Mouse (Mus musculus) hindbrain, embryonic 12.5 days (tissue): ENCODE data around the gene Arhgap20. TPM values are rescaled to one million over a fixed set of nuclear protein-coding genes. Genes with fewer than 3 reads are reported as not detected.

ENCODE experiments used
- ATAC-seq: fragments of 200-750 bp; cut with Nextera tagmentation; 2 replicates; pipeline ENCODE4 v1.8.0; 2017; ENCODE audit warnings: moderate TSS enrichment; ENCODE audit not compliant: low FRiP score
- H3K27ac ChIP-seq: fragments of 300-500 bp; sonication (generic); 2 replicates; pipeline ENCODE4 v1.5.1; 2016; ENCODE audit warnings: mild to moderate bottlenecking
- H3K27me3 ChIP-seq: fragments of 300-500 bp; sonication (generic); 2 replicates; pipeline ENCODE4 v1.6.1; 2016; ENCODE audit warnings: mild to moderate bottlenecking
- H3K36me3 ChIP-seq: fragments of 300-500 bp; sonication (generic); 2 replicates; pipeline ENCODE4 v1.6.1; 2016; ENCODE audit warnings: mild to moderate bottlenecking
- H3K4me1 ChIP-seq: fragments of 300-500 bp; sonication (generic); 2 replicates; pipeline ENCODE4 v1.6.1; 2016
- H3K4me2 ChIP-seq: fragments of 300-500 bp; sonication (generic); replicated peaks from 2 replicates; pipeline ENCODE4 v1.6.1; 2016; ENCODE audit warnings: mild to moderate bottlenecking
- H3K4me3 ChIP-seq: fragments of 300-500 bp; sonication (generic); 2 replicates; pipeline ENCODE4 v1.5.1; 2016; ENCODE audit warnings: mild to moderate bottlenecking
- H3K9ac ChIP-seq: fragments of 300-500 bp; sonication (generic); 2 replicates; pipeline ENCODE4 v1.6.1; 2016; ENCODE audit warnings: mild to moderate bottlenecking, moderate library complexity
- H3K9me3 ChIP-seq: fragments of 300-500 bp; sonication (generic); replicated peaks from 2 replicates; pipeline ENCODE4 v1.6.1; 2016; ENCODE audit warnings: mild to moderate bottlenecking
- WGBS: fragments of 180-500 bp; shearing (Covaris S2); methylation state at CpG from one replicate; pipeline ENCODE4 v1.1.7; 2016; 5-methylcytosine and 5-hydroxymethylcytosine counted together
- polyA plus RNA-seq: library from polyadenylated mRNA; unstranded; fragments of >200 nt; fragmentation: Nextera tagmentation; extraction: Ambion mirVana; gene quantifications from 2 replicates; pipeline ENCODE4 v1.2.1, GENCODE M21; 2016

The Arhgap20 gene
- polyA plus RNA-seq, 1 experiment from 2014 or later = 12.5 TPM

DNA sequence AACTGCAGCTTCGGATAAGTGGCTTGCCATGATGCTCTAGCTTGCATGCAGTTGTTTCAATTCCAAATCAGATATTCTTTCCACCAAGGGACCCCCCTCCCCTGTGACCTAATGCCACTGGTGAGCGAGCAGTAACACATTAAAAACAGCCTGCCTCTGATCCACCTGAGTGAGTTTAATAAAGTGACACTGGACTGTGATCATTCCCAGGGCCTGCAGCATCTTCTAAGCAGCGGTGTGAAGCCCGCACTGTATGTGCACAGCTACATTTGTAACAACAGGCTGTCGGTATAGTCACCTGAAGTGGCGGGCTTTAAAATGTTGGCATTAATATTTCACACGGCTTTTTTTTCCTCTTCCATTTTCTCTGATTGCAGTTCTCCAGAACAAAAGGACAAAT is 59.4 kb downstream of the Arhgap20 start:
- 87% methylated on average over 7 of the region's 7 CpGs for WGBS
- Histone ChIP-seq H3K4me1 (no peaks in the 10 kb centered on the region), H3K27ac (no peak overlapping the region), H3K4me2 (no peak overlapping the region), H3K36me3 (no peaks in the 10 kb centered on the region), H3K9ac (no peak overlapping the region), H3K27me3 (no peaks in the 10 kb centered on the region), H3K9me3 (no peaks in the 10 kb centered on the region), H3K4me3 (no peak overlapping the region)
- ATAC-seq = no peak

DNA sequence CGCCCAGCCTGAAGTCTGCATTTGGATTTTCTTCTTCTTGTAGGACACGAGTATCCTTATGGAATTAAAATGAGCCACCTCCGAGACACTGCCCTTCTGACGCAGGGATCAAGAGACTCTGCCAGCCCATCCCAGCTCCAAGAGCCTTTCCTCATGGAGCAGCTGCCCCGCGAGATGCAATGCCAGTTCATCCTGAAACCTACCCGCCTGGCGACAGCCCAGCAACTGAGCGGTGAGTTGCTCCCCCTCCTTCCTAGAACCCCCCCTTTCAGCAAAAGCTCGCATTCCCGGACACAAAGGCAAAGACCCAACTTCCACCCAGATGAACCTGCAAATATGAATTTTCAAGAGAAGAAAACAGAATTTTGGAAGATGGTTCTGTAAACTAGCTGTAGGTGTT is 66.5 kb downstream of the Arhgap20 start:
- H3K27ac ChIP-seq = no peak overlapping the region; the same call in 1 of the 2 replicates
- H3K27me3 ChIP-seq = no peaks in the 10 kb centered on the region
- no peaks in the 10 kb centered on the region for H3K4me1 ChIP-seq
- WGBS = 75% methylated on average over 11 of the region's 11 CpGs
- H3K9me3 ChIP-seq = no peaks in the 10 kb centered on the region
- no peak for ATAC-seq
- H3K4me3 ChIP-seq = no peak overlapping the region
- no peaks in the 10 kb centered on the region for H3K36me3 ChIP-seq
- H3K4me2 ChIP-seq = no peak overlapping the region
- no peak overlapping the region for H3K9ac ChIP-seq

DNA sequence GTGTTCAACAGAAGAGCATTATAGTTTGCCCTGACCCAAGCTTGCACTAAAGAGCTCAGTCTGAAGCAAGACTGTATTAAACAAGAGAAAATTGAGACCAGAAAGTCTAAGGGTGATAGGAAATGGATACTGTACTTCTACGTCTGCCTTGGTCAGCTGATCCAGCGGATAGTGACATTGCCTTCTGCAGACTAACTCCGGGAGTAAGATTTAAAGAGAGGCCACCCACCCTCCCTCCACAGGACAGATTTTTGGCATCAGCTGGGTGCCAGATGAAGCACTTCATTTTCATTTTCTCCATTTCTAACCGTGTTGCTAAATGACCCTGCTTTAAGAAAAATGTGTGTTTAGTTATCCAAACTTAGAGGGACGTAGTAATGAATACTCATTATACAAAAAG is 67.2 kb downstream of the Arhgap20 start:
- no peaks in the 10 kb centered on the region for H3K4me1 ChIP-seq
- WGBS = 72% methylated on average over 5 of the region's 5 CpGs
- ATAC-seq = no peak
- no peak overlapping the region for H3K4me3 ChIP-seq
- no peak overlapping the region for H3K9ac ChIP-seq
- no peaks in the 10 kb centered on the region for H3K36me3 ChIP-seq
- H3K27ac ChIP-seq = no peak overlapping the region
- H3K4me2 ChIP-seq = no peak overlapping the region
- H3K9me3 ChIP-seq = no peaks in the 10 kb centered on the region
- H3K27me3 ChIP-seq = no peaks in the 10 kb centered on the region

DNA sequence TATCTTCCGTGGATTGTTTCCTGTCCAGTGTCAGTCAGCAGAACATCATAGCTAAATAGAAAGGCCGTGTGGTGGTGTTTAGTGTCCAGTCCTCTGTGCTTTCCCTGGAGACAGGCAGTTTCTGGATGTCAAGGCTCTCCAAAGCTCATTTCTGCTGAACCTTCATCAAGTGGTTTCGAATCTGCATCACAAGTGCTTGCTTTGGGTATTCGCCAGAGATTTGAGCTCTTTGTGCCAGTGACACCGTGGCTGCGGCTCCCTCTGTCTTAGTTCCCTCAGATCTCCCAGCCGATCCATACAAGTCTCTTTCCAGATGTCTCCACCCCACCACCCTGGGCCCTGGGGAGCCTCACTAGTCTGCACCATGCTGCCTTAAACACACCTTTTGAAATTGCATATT is 72.6 kb downstream of the Arhgap20 start:
- Histone ChIP-seq H3K27me3 (no peaks in the 10 kb centered on the region), H3K4me1 (no peaks in the 10 kb centered on the region), H3K4me3 (no peak overlapping the region), H3K4me2 (no peak overlapping the region), H3K27ac (no peak overlapping the region), H3K36me3 (no peaks in the 10 kb centered on the region), H3K9ac (no peak overlapping the region), H3K9me3 (no peaks in the 10 kb centered on the region)
- 55% methylated on average over 7 of the region's 7 CpGs for WGBS
- no peak for ATAC-seq

DNA sequence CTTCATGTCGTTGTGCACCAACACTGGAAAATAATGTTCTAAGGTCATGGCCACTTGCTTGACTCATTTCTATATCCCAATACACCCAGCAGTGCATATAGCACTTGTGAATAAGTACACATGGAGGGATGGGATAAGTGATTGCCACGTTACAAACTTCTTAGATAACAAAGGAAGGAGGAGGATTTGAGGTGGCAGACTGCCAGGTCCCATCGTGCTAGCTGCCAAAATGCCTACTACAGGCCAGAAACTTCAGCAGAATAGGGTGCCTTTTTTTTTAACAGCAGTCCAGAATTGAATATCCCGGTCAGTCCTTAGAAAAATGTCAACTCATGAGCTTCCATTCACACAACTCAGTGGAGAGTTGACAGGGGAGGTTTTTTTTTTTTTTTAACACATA is 78.1 kb downstream of the Arhgap20 start:
- H3K4me2 ChIP-seq = no peak overlapping the region
- H3K4me3 ChIP-seq = no peak overlapping the region
- no peaks in the 10 kb centered on the region for H3K4me1 ChIP-seq
- H3K36me3 ChIP-seq = no peaks in the 10 kb centered on the region
- WGBS = 77% methylated on average over 4 of the region's 4 CpGs
- no peak for ATAC-seq
- no peak overlapping the region for H3K27ac ChIP-seq
- H3K9me3 ChIP-seq = no peaks in the 10 kb centered on the region
- no peak overlapping the region for H3K9ac ChIP-seq
- H3K27me3 ChIP-seq = no peaks in the 10 kb centered on the region

DNA sequence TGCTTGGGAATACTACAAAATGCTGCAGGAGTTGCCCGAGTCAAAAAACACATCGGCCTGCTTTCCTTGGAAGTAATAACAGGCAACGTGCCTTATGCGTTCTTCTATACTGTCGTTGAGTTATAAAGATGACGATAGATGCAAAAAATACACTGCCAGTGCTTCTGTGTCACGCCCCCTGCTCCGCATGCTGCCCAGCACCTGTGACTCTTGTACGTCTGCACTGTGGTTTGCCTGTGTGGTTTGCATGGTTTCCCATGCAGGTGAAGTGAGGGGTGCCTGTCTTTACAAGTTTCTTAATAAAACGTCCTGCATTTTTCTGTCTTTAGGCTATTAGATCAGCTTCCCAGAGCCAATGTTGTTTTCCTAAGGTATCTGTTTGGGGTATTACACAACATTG is 80.7 kb downstream of the Arhgap20 start:
- H3K4me3 ChIP-seq = no peak overlapping the region
- WGBS = 94% methylated on average over 10 of the region's 10 CpGs
- no peak for ATAC-seq
- no peaks in the 10 kb centered on the region for H3K27me3 ChIP-seq
- H3K4me2 ChIP-seq = no peak overlapping the region
- H3K9me3 ChIP-seq = no peaks in the 10 kb centered on the region
- no peak overlapping the region for H3K27ac ChIP-seq
- peaks cover 6% of the 10 kb centered on the region for H3K36me3 ChIP-seq
- no peak overlapping the region for H3K9ac ChIP-seq
- no peaks in the 10 kb centered on the region for H3K4me1 ChIP-seq

DNA sequence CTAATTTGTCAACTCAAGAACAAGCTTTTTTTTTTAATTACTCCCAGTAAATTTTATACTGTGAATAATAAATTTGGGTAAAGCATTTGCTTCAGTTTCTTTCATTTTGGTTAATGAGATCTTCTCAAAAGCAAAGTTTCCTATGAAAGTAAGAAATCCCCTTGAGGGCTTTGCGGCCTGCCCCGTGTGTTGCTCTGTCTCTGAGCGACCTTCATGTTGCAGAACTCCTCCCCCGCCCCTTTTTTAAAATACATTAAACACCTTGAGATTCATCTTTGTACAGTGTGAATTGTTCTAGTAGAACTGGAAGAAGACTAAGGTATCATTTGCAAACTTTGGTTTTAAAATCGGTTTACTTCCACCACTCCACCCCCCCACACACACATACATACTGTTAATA is 88.6 kb downstream of the Arhgap20 start:
- Histone ChIP-seq H3K27me3 (no peaks in the 10 kb centered on the region), H3K9ac (no peak overlapping the region), H3K9me3 (no peaks in the 10 kb centered on the region), H3K36me3 (peaks cover 6% of the 10 kb centered on the region), H3K4me3 (no peak overlapping the region), H3K4me2 (no peak overlapping the region), H3K27ac (no peak overlapping the region), H3K4me1 (no peaks in the 10 kb centered on the region)
- 90% methylated on average over 5 of the region's 5 CpGs for WGBS
- no peak for ATAC-seq

DNA sequence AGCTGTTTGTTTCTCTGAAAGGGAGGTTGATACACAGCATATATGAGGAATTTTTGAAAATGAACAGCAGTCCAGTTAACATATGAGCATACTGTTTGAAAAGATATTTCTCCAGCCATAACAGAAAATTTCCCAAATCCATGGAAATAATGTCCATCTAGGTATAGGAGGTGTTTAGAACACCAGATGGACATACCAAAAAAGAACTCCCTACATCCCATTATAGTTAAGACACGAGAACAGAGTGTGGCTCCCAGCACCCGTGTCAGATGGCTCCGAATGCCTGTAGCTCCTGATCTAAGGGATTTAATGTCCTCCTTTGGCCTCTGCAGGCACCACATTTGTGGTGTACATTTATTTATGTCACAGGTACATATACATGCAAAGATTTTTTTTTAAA is 99.1 kb downstream of the Arhgap20 start:
- WGBS = 87% methylated on average over 3 of the region's 3 CpGs
- H3K36me3 ChIP-seq = no peaks in the 10 kb centered on the region
- H3K4me3 ChIP-seq = no peak overlapping the region
- no peaks in the 10 kb centered on the region for H3K4me1 ChIP-seq
- no peak for ATAC-seq
- H3K4me2 ChIP-seq = no peak overlapping the region
- no peak overlapping the region for H3K27ac ChIP-seq
- H3K9ac ChIP-seq = no peak overlapping the region
- no peaks in the 10 kb centered on the region for H3K9me3 ChIP-seq
- no peaks in the 10 kb centered on the region for H3K27me3 ChIP-seq

DNA sequence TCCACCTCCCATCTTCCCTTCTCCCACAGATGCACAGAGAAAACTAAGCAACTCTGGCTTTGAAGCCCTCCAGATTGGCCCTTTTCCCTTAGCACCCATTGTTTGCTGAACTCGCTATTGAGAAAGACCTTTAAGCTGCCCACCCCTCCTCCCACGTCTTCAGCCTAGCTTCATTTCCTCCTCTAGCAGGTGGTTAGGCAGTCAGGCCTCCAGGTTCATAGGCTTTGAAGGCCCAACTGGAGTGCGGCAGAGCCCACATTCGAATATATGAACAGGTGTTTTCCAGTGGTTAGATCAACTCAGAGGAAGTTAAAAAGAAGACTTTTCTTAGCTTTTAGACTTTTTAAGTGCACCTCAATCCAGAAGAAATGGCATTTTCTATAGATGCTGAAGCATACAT is 101.5 kb downstream of the Arhgap20 start:
- ATAC-seq = no peak
- Histone ChIP-seq H3K4me2 (no peak overlapping the region), H3K36me3 (no peaks in the 10 kb centered on the region), H3K9ac (no peak overlapping the region), H3K27ac (no peak overlapping the region), H3K4me1 (no peaks in the 10 kb centered on the region), H3K9me3 (no peaks in the 10 kb centered on the region), H3K27me3 (no peaks in the 10 kb centered on the region), H3K4me3 (no peak overlapping the region)
- 60% methylated on average over 4 of the region's 4 CpGs for WGBS

DNA sequence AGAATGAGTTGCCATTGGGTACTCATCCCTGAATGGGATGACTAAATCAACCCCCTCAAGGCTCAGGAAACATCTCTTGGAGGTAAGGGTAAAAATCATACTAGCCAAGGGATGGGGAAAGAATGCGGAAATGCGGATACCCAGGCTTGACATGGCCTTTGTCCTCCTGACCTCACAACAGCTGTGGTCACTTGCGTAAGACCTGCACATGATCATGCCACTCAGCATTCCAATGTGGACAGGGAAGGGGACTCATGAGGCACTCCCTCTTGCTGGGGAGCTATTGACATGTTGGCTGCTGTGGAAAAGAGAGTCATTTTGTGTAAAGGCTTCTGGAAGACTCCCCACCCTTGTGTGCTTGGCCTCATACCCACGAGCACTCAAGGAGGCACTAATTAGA is 103.9 kb downstream of the Arhgap20 start:
- H3K27me3 ChIP-seq = no peaks in the 10 kb centered on the region

DNA sequence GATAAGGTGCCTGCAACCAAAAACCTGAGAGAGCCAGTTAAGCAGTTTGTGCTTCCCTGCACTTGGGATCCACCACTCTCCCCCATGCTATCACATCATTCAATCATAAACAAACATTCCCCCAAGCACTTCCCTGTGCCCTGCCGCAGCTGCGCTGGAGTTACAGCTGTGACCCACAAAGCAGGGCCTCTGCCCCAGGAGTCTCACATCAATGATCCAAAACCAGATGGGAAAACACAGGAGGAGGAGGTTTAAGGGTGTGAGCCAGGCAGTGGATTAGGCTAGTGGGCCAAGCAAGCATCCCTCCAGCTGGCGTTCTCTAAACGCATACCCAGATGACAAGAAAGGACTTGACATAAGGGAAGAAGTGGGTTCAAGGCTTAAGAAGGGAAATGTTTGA is 109.2 kb downstream of the Arhgap20 start:
- H3K27ac ChIP-seq = no peak overlapping the region
- WGBS = 45% methylated on average over 4 of the region's 4 CpGs
- no peak for ATAC-seq

More for the DNA sequence above, 103.9 kb downstream of the Arhgap20 start:
- H3K4me3 ChIP-seq = no peak overlapping the region
- H3K9me3 ChIP-seq = no peaks in the 10 kb centered on the region
- H3K4me2 ChIP-seq = no peak overlapping the region
- H3K9ac ChIP-seq = no peak overlapping the region
- no peaks in the 10 kb centered on the region for H3K4me1 ChIP-seq
- no peak for ATAC-seq
- WGBS = 72% methylated on average over 4 of the region's 4 CpGs
- no peak overlapping the region for H3K27ac ChIP-seq
- no peaks in the 10 kb centered on the region for H3K36me3 ChIP-seq

DNA sequence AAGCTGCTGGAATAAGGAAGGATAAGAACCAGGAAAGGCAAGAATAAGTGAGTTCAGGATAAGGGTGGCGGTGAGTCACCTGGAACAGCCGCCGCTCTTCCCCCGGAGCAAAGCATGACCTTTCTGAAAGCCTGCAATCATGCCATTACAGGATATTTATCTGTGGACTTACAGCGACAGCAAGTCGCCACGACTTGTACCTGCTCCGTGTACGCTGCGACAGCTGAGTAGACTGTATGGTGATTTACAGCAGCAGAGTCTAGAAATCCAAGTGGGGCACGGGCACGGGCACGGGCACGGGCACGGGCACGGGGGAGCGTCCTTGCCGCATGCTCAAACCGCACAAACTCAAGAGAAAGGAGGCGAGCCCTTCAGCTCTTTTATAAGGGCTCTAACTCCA is 110.4 kb downstream of the Arhgap20 start:
- Histone ChIP-seq H3K27ac (no peak overlapping the region), H3K4me2 (no peak overlapping the region), H3K4me1 (no peaks in the 10 kb centered on the region), H3K9ac (no peak overlapping the region), H3K4me3 (no peak overlapping the region), H3K27me3 (no peaks in the 10 kb centered on the region), H3K9me3 (no peaks in the 10 kb centered on the region), H3K36me3 (no peaks in the 10 kb centered on the region)
- 91% methylated on average over 20 of the region's 20 CpGs for WGBS
- ATAC-seq = no peak

More for the DNA sequence above, 109.2 kb downstream of the Arhgap20 start:
- no peaks in the 10 kb centered on the region for H3K9me3 ChIP-seq
- H3K4me3 ChIP-seq = no peak overlapping the region
- no peak overlapping the region for H3K9ac ChIP-seq
- H3K4me1 ChIP-seq = no peaks in the 10 kb centered on the region
- no peaks in the 10 kb centered on the region for H3K27me3 ChIP-seq
- no peak overlapping the region for H3K4me2 ChIP-seq
- no peaks in the 10 kb centered on the region for H3K36me3 ChIP-seq

DNA sequence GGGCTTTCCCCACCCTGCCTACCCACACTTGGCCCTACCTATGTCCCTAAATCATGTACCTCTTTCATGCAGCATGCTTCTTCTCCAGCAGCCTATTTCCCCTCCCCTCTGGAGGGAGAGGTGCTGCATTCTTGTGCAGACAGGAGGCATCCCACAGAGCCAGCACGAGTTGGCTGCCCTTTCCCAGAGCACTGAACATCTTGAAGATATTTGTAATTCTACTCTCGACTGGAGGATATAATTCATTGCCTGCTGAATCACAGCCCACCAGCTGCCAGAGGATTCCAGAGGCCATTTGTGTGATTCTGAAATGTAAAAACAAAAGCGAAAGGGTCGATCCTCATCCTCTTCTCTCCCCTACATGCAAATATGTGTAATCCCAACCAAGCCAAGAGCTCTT is 116.2 kb downstream of the Arhgap20 start:
- no peak overlapping the region for H3K4me3 ChIP-seq
- ATAC-seq = no peak
- H3K9ac ChIP-seq = no peak overlapping the region
- H3K36me3 ChIP-seq = no peaks in the 10 kb centered on the region
- H3K4me2 ChIP-seq = no peak overlapping the region
- H3K4me1 ChIP-seq = no peaks in the 10 kb centered on the region
- no peaks in the 10 kb centered on the region for H3K27me3 ChIP-seq
- no peaks in the 10 kb centered on the region for H3K9me3 ChIP-seq
- WGBS = 50% methylated on average over 4 of the region's 4 CpGs
- H3K27ac ChIP-seq = no peak overlapping the region

DNA sequence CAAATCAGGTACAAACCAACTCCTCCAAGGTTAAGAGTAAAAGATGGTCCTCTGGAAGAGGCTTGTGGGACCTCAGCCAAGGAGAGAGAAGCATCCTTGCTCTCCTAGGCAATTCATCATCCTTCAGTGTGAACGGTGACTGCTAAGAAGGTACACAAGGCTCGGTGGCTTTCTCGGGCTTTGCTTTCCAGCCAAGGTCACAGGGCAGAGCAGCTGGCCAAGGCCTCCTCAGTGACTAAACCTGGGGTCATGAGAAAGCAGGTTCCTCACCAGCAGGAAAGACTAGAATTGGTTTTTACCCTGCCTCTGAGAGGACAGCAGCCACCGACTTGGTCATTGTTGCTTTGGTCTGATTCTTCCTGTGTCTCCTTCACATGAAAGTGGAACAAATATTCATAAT is 116.7 kb downstream of the Arhgap20 start:
- no peak overlapping the region for H3K9ac ChIP-seq
- no peak overlapping the region for H3K27ac ChIP-seq
- H3K36me3 ChIP-seq = no peaks in the 10 kb centered on the region
- no peak overlapping the region for H3K4me3 ChIP-seq
- H3K4me1 ChIP-seq = no peaks in the 10 kb centered on the region
- no peaks in the 10 kb centered on the region for H3K27me3 ChIP-seq
- no peak overlapping the region for H3K4me2 ChIP-seq
- H3K9me3 ChIP-seq = no peaks in the 10 kb centered on the region
- no peak for ATAC-seq
- WGBS = 69% methylated on average over 4 of the region's 4 CpGs
